Mouse (Mus musculus): Measurements from ENCODE around the gene Smbd1. TPM values are rescaled to one million over a fixed set of nuclear protein-coding genes. Genes with fewer than 3 reads are reported as not detected.

Gene Smbd1
- polyA plus RNA-seq, 1 experiment from 2014 or later, result not detected

- Histone ChIP-seq H3K4me2 (replicated peaks) (no peak overlapping the region), H3K9me3 (ENCODE audit: control insufficient read depth, low read length) (no peaks in the 10 kb centered on the region), H3K4me3 (replicated peaks; ENCODE audit: low read length) (no peak overlapping the region), H3K9ac (no peak overlapping the region), H3K36me3 (replicated peaks; ENCODE audit: control insufficient read depth, insufficient read depth) (no peaks in the 10 kb centered on the region), H3K4me1 (replicated peaks; ENCODE audit: control insufficient read depth, insufficient read depth, low read length) (no peaks in the 10 kb centered on the region), H3K27ac (no peak overlapping the region), H3K27me3 (ENCODE audit: control insufficient read depth, insufficient read depth, low read length) (no peaks in the 10 kb centered on the region)
- 73% methylated on average over 6 of the region's 6 CpGs for WGBS
- no peak for DNase-seq (ENCODE audit: low spot score)
- ATAC-seq (ENCODE audit: low FRiP score), result no peak
Observed at GRCm38 (mm10) chr16:32764961-32765360, 45.3 kb downstream of the Smbd1 start.

GRCm38 (mm10) chr16:32764550-32764949 lies 45.7 kb downstream of the Smbd1 start:
- no peak overlapping the region for H3K4me2 ChIP-seq (replicated peaks)
- ATAC-seq (ENCODE audit: low FRiP score), result no peak
- no peaks in the 10 kb centered on the region for H3K27me3 ChIP-seq (ENCODE audit: control insufficient read depth, insufficient read depth, low read length)
- H3K4me3 ChIP-seq (replicated peaks; ENCODE audit: low read length), result no peak overlapping the region
- H3K4me1 ChIP-seq (replicated peaks; ENCODE audit: control insufficient read depth, insufficient read depth, low read length), result no peaks in the 10 kb centered on the region
- H3K27ac ChIP-seq, result no peak overlapping the region
- no peaks in the 10 kb centered on the region for H3K9me3 ChIP-seq (ENCODE audit: control insufficient read depth, low read length)
- DNase-seq (ENCODE audit: low spot score), result no peak
- 93% methylated on average over 2 of the region's 2 CpGs for WGBS
- H3K9ac ChIP-seq, result no peak overlapping the region
- H3K36me3 ChIP-seq (replicated peaks; ENCODE audit: control insufficient read depth, insufficient read depth), result no peaks in the 10 kb centered on the region

Other genes with a start within 250 kb of the Smbd1 start
- gene Tfrc, start 201.6 kb downstream of the Smbd1 start, polyA plus RNA-seq (2014; fragmentation: Nextera tagmentation; extraction: Ambion mirVana), result 54.0 and 65.1 TPM in 2 replicates
- 17.4 and 20.0 TPM in 2 replicates for gene Tnk2, start 166.6 kb downstream of the Smbd1 start, polyA plus RNA-seq (2014; fragmentation: Nextera tagmentation; extraction: Ambion mirVana)
- gene Muc4, start 74.6 kb downstream of the Smbd1 start, polyA plus RNA-seq (2014; fragmentation: Nextera tagmentation; extraction: Ambion mirVana), result not detected in 2 replicates
- gene Muc20, start 13.0 kb downstream of the Smbd1 start, polyA plus RNA-seq (2014; fragmentation: Nextera tagmentation; extraction: Ambion mirVana), result not detected in 2 replicates
- 143 and 167 TPM in 2 replicates for gene Fyttd1, start 67.0 kb upstream of the Smbd1 start, polyA plus RNA-seq (2014; fragmentation: Nextera tagmentation; extraction: Ambion mirVana)
- 34.2 and 34.7 TPM in 2 replicates for gene Rubcn, start 67.3 kb upstream of the Smbd1 start, polyA plus RNA-seq (2014; fragmentation: Nextera tagmentation; extraction: Ambion mirVana)
- 46.5 and 53.0 TPM in 2 replicates for gene Lrch3, start 103.6 kb upstream of the Smbd1 start, polyA plus RNA-seq (2014; fragmentation: Nextera tagmentation; extraction: Ambion mirVana)
- gene Iqcg, start 245.7 kb upstream of the Smbd1 start, polyA plus RNA-seq (2014; fragmentation: Nextera tagmentation; extraction: Ambion mirVana), result 6.5 and 7.7 TPM in 2 replicates
- 450 and 532 TPM in 2 replicates for gene Rpl35a, start 246.0 kb upstream of the Smbd1 start, polyA plus RNA-seq (2014; fragmentation: Nextera tagmentation; extraction: Ambion mirVana)

Data from hindbrain, embryonic 14.5 days (tissue).